Mouse (Mus musculus) kidney, embryonic 16.5 days (tissue): ENCODE measurements around the gene Dnali1. TPM values are rescaled to one million over a fixed set of nuclear protein-coding genes. Genes with fewer than 3 reads are reported as not detected.

Source experiments
- ATAC-seq: fragments of 200-750 bp; cut with Nextera tagmentation; 2 replicates; pipeline ENCODE4 v1.8.0; 2017; ENCODE audit warnings: moderate TSS enrichment; ENCODE audit not compliant: low FRiP score, low TSS enrichment
- H3K27ac ChIP-seq: fragments of 300-500 bp; sonication (generic); 2 replicates; pipeline ENCODE4 v1.5.1; 2014; ENCODE audit warnings: low read length
- H3K27me3 ChIP-seq: fragments of 300-500 bp; sonication (generic); 2 replicates; pipeline ENCODE4 v1.6.1; 2014; ENCODE audit warnings: low read length, control low read depth, mixed read lengths; ENCODE audit not compliant: insufficient read depth
- H3K36me3 ChIP-seq: fragments of 300-500 bp; sonication (generic); 2 replicates; pipeline ENCODE4 v1.6.1; 2014; ENCODE audit warnings: low read length, control low read depth, mixed read lengths; ENCODE audit not compliant: insufficient read depth
- H3K4me1 ChIP-seq: fragments of 300-500 bp; sonication (generic); 2 replicates; pipeline ENCODE4 v1.6.1; 2014; ENCODE audit warnings: low read length, control low read depth, mixed read lengths; ENCODE audit not compliant: insufficient read depth
- H3K4me2 ChIP-seq: fragments of 300-500 bp; sonication (generic); replicated peaks from 2 replicates; pipeline ENCODE4 v1.6.1; 2014; ENCODE audit warnings: low read depth, low read length
- H3K4me3 ChIP-seq: fragments of 300-500 bp; sonication (generic); 2 replicates; pipeline ENCODE4 v1.5.1; 2014; ENCODE audit warnings: mild to moderate bottlenecking, low read length
- H3K9ac ChIP-seq: fragments of 300-500 bp; sonication (generic); replicated peaks from 2 replicates; pipeline ENCODE4 v1.6.1; 2014; ENCODE audit warnings: low read length
- H3K9me3 ChIP-seq: fragments of 300-500 bp; sonication (generic); 2 replicates; pipeline ENCODE4 v1.6.1; 2016; ENCODE audit warnings: low read length, control low read depth
- WGBS: fragments of 180-500 bp; shearing (Covaris S2); extraction: QIAGEN DNeasy Blood & Tissue Kit; methylation state at CpG from one replicate; pipeline ENCODE4 v1.1.7; 2014; 5-methylcytosine and 5-hydroxymethylcytosine counted together
- polyA plus RNA-seq: library from polyadenylated mRNA; unstranded; fragments of >200 nt; fragmentation: Nextera tagmentation; extraction: Ambion mirVana; gene quantifications from 2 replicates; pipeline ENCODE4 v1.2.1, GENCODE M21; 2015

The Dnali1 gene
- 0.11 and 0.13 TPM in 2 replicates for polyA plus RNA-seq

DNA sequence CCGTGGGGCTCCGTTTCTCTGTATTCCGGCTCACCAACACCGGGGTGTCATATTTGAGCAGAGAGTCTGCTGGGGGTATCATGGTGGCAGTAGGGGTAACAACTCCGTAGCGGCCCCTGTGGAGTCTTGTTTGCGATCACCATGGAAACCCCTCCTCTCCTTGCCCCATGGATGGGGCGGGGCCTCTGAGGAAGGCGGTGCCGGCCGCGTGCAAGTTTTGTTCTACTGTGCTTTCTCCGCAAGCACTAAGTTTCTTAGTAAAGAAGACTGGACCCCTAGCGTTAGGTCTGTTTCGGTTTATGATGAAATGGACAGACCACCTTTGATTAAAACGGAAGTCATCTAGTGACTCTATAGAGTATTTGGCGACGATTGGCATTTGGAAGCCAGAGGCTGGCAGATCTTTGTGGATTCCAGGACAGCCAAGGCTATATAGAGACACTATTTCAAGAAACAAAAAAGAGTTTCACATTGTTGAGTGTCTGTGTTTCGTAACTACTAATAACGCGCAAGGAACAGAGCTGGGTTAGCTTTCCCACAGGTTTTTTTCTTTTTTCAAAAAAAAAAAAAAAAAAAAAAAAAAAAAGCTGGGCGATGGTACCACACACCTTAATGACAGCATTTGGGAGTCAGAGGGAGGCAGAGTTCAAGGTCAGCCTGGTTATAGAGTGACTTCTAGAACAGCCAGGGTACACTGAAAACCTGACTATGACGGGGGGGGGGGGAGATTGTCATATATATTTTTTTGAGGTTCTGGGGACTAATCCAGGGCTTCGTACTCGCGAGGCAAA lies at the start of gene Dnali1:
Gene Dnali1 (minus strand): TSS at position 187 of the 791 bp plus-strand sequence.
- Histone ChIP-seq H3K4me2 (peak within 1 kb of the TSS; percentile 90), H3K9me3 (no peaks in the 10 kb centered on the region), H3K27me3 (no peaks in the 10 kb centered on the region), H3K36me3 (peaks cover 13% of the 10 kb centered on the region), H3K4me3 (peak within 1 kb of the TSS; percentile 78), H3K4me1 (peaks cover 22% of the 10 kb centered on the region), H3K27ac (peak within 1 kb of the TSS; percentile 51), H3K9ac (peak within 1 kb of the TSS; percentile 93)
- ATAC-seq = peak; percentile 46
- WGBS = 2% methylated on average over 26 of the region's 26 CpGs

DNA sequence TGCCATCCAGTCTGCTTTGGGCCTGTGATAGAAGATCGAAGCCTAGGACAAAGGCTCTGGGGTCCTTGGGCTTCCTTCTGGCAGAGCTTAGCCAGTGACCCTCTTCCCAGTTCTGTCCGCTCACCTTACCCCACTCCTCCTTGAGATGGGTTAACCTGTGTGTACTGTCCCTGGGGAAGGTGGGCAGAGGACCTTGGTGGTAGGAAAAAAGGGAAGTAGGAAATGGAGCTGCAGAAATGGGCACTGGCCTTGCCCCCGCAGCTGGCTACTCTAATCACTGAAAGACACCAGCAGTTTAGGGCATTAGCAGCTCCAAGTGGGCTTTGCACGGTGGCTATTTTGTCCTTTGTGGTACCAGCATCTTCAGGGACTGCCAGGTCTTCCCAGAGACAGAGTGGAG lies 49.6 kb upstream of the Dnali1 start:
- ATAC-seq = no peak
- Histone ChIP-seq H3K9ac (no peak overlapping the region; the same call in 1 of the 2 replicates), H3K4me1 (peaks cover 7% of the 10 kb centered on the region; the same call in 1 of the 2 replicates), H3K4me2 (no peak overlapping the region), H3K27ac (peak overlapping the region; percentile 57; the same call in 1 of the 2 replicates), H3K27me3 (no peaks in the 10 kb centered on the region), H3K4me3 (no peak overlapping the region), H3K36me3 (peaks cover 4% of the 10 kb centered on the region; the same call in 1 of the 2 replicates), H3K9me3 (no peaks in the 10 kb centered on the region)
- whole genome bisulfite sequencing = 75% methylated on average over 4 of the region's 4 CpGs

- 3% methylated on average over 6 of the region's 6 CpGs for WGBS
- H3K9ac ChIP-seq = no peak overlapping the region; the same call in 1 of the 2 replicates
- H3K4me1 ChIP-seq = peaks cover 7% of the 10 kb centered on the region; the same call in 1 of the 2 replicates
- no peaks in the 10 kb centered on the region for H3K9me3 ChIP-seq
- no peak overlapping the region for H3K4me2 ChIP-seq
- H3K36me3 ChIP-seq = peaks cover 5% of the 10 kb centered on the region; the same call in 1 of the 2 replicates
- H3K27ac ChIP-seq = peak overlapping the region; percentile 57; the same call in 1 of the 2 replicates
- peak; percentile 69 for ATAC-seq
- H3K4me3 ChIP-seq = no peak overlapping the region
- H3K27me3 ChIP-seq = no peaks in the 10 kb centered on the region
Measured at GRCm38 (mm10) chr4:125114638-125115037, 49.1 kb upstream of the Dnali1 start.

DNA sequence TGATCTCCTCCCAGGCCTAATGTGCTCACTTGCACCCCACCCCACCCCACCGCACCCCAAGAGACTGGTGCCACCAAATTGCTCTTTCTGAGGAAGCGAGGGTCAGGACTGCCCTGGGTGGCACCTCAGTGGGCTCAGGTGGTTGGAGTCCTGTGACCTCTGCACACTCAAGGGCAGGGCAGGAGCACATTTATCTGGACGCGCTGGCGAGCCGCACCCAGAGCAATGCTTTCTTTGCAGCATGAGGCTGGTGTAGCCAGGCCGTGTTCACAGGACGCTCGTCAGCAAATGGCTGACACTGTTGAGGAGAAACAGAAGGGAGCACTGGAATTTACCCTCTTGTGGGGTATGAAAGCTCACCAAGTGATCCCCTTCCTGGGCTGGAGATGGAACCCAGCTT lies 39.9 kb upstream of the Dnali1 start:
- H3K4me1 ChIP-seq = 0 out of 2 replicates have a peak, but pooled peaks cover 5% of the 10 kb centered on the region
- H3K27ac ChIP-seq = no peak overlapping the region
- 93% methylated on average over 9 of the region's 9 CpGs for WGBS
- H3K27me3 ChIP-seq = no peaks in the 10 kb centered on the region
- no peak overlapping the region for H3K4me2 ChIP-seq
- H3K4me3 ChIP-seq = no peak overlapping the region
- no peak for ATAC-seq
- H3K9ac ChIP-seq = no peak overlapping the region
- peaks cover 29% of the 10 kb centered on the region for H3K36me3 ChIP-seq
- H3K9me3 ChIP-seq = no peaks in the 10 kb centered on the region

GRCm38 (mm10) chr4:125101334-125101733 lies 35.8 kb upstream of the Dnali1 start:
- no peaks in the 10 kb centered on the region for H3K27me3 ChIP-seq
- H3K4me2 ChIP-seq = no peak overlapping the region
- H3K9ac ChIP-seq = no peak overlapping the region
- WGBS = 74% methylated on average over 13 of the region's 13 CpGs
- H3K4me1 ChIP-seq = no peaks in the 10 kb centered on the region
- H3K9me3 ChIP-seq = no peaks in the 10 kb centered on the region
- no peak overlapping the region for H3K27ac ChIP-seq
- no peak overlapping the region for H3K4me3 ChIP-seq
- no peak for ATAC-seq
- H3K36me3 ChIP-seq = peaks cover 29% of the 10 kb centered on the region

DNA sequence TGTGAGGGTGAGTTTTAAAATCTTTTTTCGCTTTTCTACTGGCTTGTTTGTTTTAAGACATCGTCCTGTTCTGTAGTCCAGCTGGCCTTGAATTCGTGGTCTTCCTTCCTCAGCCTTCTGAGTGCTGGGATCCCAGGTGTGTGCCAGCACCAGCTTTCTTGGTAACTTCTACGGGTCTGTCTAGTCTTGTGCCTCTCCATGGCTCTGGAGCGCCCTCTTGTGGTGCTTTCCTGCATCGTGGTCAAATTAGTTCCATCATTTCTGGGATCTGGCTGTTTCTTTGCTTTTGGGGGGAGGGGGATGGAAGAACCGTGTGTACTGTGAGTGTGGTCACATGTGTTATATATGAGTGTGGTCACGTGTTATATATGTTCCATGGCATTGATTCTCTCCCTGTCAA lies 34.0 kb upstream of the Dnali1 start:
- H3K9ac ChIP-seq = no peak overlapping the region
- no peak overlapping the region for H3K4me3 ChIP-seq

DNA sequence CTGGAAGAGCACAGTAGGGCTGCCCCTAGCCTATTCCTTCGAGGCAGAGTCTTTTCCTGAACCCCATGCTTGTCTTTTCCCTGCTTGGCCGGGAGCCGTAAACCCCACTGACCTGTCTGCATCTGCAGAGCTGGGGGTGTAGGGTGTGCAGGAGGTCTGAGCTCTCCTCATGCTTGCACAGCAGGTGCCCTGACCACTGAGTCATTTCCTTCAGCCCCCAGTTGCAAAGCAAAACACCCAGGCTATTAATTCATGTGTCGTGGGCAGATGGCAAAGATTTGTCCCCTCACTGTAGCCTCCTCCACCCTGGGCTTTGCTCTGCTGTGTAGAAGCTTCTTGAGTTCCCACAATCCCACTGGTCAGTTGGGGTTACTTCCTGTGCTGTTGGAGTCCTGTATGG lies 31.9 kb upstream of the Dnali1 start:
- 47% methylated on average over 4 of the region's 4 CpGs for WGBS
- no peak overlapping the region for H3K27ac ChIP-seq
- no peak overlapping the region for H3K4me2 ChIP-seq
- no peak overlapping the region for H3K4me3 ChIP-seq
- H3K4me1 ChIP-seq = no peaks in the 10 kb centered on the region
- peaks cover 4% of the 10 kb centered on the region for H3K36me3 ChIP-seq
- H3K9me3 ChIP-seq = no peaks in the 10 kb centered on the region
- no peaks in the 10 kb centered on the region for H3K27me3 ChIP-seq
- H3K9ac ChIP-seq = no peak overlapping the region
- ATAC-seq = no peak

More for the DNA sequence above, 34.0 kb upstream of the Dnali1 start:
- no peaks in the 10 kb centered on the region for H3K4me1 ChIP-seq
- H3K36me3 ChIP-seq = peaks cover 23% of the 10 kb centered on the region
- ATAC-seq = peak; percentile 69; the same call in 1 of the 2 replicates
- H3K4me2 ChIP-seq = no peak overlapping the region
- 10% methylated on average over 8 of the region's 8 CpGs for WGBS
- no peaks in the 10 kb centered on the region for H3K27me3 ChIP-seq
- H3K27ac ChIP-seq = no peak overlapping the region
- H3K9me3 ChIP-seq = no peaks in the 10 kb centered on the region

- no peak for ATAC-seq
- Histone ChIP-seq H3K27me3 (no peaks in the 10 kb centered on the region), H3K4me1 (no peaks in the 10 kb centered on the region), H3K27ac (no peak overlapping the region), H3K4me2 (no peak overlapping the region), H3K9ac (no peak overlapping the region), H3K9me3 (peaks cover 4% of the 10 kb centered on the region; the same call in 1 of the 2 replicates), H3K36me3 (peaks cover 11% of the 10 kb centered on the region), H3K4me3 (no peak overlapping the region)
- 90% methylated on average over 5 of the region's 5 CpGs for WGBS
Measured at GRCm38 (mm10) chr4:125096066-125096465, 30.6 kb upstream of the Dnali1 start.

DNA sequence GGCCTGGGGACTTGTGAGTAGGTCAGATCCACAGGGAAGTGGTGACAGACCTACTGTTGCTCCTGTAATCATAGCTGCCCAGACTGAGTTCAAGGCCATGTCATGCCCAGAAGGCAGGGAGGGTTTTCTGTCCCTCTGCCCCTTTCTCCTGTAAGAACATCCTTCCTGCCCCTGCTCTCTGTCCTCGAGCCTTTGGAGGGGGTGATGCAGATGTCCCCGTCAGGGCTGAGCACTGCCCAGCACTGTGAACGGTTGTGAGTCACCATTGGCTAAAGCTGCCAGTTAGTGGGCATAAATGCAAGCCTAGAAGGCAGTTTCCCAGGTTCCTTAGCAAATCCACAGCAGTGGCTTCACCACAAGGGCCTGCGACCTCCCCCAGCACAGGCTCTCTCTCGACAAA lies 27.5 kb upstream of the Dnali1 start:
- H3K36me3 ChIP-seq = peaks cover 30% of the 10 kb centered on the region
- H3K27me3 ChIP-seq = no peaks in the 10 kb centered on the region
- H3K4me2 ChIP-seq = no peak overlapping the region
- no peak for ATAC-seq
- no peak overlapping the region for H3K27ac ChIP-seq
- H3K4me1 ChIP-seq = no peaks in the 10 kb centered on the region
- no peak overlapping the region for H3K9ac ChIP-seq
- WGBS = 85% methylated on average over 5 of the region's 5 CpGs
- H3K9me3 ChIP-seq = peaks cover 4% of the 10 kb centered on the region; the same call in 1 of the 2 replicates
- no peak overlapping the region for H3K4me3 ChIP-seq

DNA sequence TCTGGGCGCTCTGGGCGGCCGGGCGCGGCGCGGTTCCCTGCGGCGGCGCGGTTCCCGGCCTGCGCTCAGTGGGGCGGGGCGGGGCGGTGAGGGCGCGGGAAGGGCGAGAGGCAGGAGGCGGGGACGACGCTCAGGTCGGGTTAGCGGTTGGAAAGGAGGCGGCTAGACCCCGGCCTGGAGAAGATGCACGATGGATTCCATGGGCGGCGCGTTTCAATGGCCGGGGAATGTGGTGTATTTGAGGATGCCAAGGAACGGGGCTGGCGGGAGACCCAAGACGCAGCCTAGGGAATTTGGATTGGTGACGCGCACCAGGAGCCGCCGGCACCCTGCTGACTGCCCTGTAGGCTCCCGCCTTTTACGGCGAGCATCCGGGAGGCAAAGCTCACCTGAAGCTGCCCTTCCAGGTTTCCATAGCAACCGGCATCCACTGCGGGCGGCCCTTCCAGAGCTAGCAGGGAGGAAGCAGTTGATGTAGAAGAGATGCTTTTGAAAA lies 19.9 kb upstream of the Dnali1 start:
- ATAC-seq = peak; percentile 95
- H3K27ac ChIP-seq = peak overlapping the region; percentile 99
- peaks cover 10% of the 10 kb centered on the region for H3K4me1 ChIP-seq
- peaks cover 23% of the 10 kb centered on the region for H3K36me3 ChIP-seq
- WGBS = under 1% methylated on average over 30 of the region's 45 CpGs
- no peaks in the 10 kb centered on the region for H3K9me3 ChIP-seq
- peak overlapping the region; percentile 88 for H3K4me2 ChIP-seq
- peak overlapping the region; percentile 88 for H3K4me3 ChIP-seq
- H3K27me3 ChIP-seq = no peaks in the 10 kb centered on the region
- H3K9ac ChIP-seq = peak overlapping the region; percentile 95
